Mouse (Mus musculus) heart, postnatal 14 days (tissue): ENCODE results near the gene Mks1. TPM values are rescaled to one million over a fixed set of nuclear protein-coding genes. Genes with fewer than 3 reads are reported as not detected.

Experiments used
- DNase-seq, 2 experiments: peaks; one replicate each; pipeline ENCODE4 v3.0.0; 2021 to 2022
- intact Hi-C: fragments of 180-260 bp; cut with DNase I; formaldehyde crosslinking; loops from one replicate; pipeline ENCODE4 v1.15.1; 2025
- total RNA-seq, 2 experiments: library from RNA; stranded (reverse); gene quantifications; 2 replicates each; pipeline ENCODE4 v1.2.3; 2021

Gene Mks1
- total RNA-seq, 2 experiments from 2014 or later: 2.1 to 2.9 TPM

DNA sequence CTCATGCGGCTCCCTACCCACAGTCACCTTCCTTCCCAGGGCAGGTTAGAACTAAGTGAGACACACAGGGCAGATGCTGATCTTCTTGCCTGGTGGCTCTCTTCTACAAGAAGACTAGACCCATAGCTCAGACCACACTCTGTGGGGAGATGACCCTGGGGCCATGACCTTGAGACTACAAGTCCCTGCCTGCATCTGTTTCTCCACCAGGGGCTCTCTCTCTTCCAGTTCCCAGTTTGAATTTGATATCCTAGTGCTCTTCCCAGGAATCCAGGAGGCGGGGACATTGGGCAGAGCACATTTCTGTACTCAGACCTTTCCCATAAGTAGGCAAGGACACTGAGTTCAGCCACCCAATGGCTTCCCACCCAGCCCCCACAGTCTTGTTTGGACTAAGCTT is 17.1 kb downstream of the Mks1 start:
- no peak for DNase-seq
- intact Hi-C loops: no loop called here

- no peak for DNase-seq
- intact Hi-C loops: no loop called here
Measured at GRCm38 (mm10) chr11:87871766-87872165, 18.8 kb downstream of the Mks1 start.

DNA sequence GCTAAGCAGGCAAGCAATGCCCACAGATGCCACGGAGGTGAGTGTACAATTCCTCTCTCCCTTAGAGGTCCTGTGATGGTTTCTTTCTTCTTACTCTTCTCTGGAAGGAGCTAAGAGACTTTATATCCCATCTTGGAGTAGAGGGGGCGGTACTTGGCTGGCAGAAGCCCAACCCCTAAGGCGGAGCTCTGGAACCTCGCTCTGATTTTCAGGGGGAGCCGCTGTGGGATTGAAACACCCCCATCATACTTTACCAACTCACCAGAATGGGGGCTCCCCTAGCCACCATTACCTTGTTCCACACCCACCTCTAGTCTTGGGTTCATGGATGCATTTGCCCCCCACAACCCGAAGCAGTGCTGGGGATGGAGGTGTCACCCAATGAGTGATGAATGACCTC is 22.4 kb downstream of the Mks1 start, which contains the start of gene Epx:
TSS of gene Epx (minus strand) at position 101 of the 400 bp plus-strand sequence.
- DNase-seq: no peak
- intact Hi-C loops: no loop called here

GRCm38 (mm10) chr11:87879826-87880225 is 26.8 kb downstream of the Mks1 start:
- intact Hi-C loops: loop anchor here (10.0 kb wide), 1 partner anchor 215 kb away; the partner anchor contains the start of gene Rnf43
- DNase-seq: no peak

DNA sequence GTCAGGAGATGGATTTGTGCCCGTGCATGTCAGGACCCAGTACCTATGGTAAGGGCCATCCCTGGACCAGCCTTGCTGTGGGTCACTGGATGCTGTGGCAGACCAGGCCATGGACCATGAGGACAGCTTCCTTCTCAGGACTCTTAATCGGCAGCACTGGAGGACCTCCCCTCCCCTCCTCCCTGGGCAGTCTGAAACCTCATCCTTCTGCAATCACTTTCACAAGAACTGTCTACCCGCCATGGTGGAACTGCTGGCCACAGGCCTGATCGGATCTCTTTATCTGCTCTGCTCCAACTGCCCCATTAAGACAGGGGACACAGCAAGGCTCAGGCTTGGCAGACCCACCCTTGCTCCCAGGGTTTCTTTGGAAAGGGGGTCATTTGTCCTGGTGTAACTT is 28.7 kb downstream of the Mks1 start:
- intact Hi-C loops: loop anchor here (10.0 kb wide), 1 partner anchor 217 kb away; the partner anchor contains the start of gene Rnf43
- DNase-seq: no peak

- intact Hi-C loops: loop anchor here (10.0 kb wide), 1 partner anchor 219 kb away; the partner anchor contains the start of gene Rnf43
- no peak for DNase-seq
Measured at GRCm38 (mm10) chr11:87883493-87883892, 30.5 kb downstream of the Mks1 start.

GRCm38 (mm10) chr11:87884856-87885255 is 31.8 kb downstream of the Mks1 start:
- no peak for DNase-seq
- intact Hi-C loops: loop anchor here (10.0 kb wide), 1 partner anchor 220 kb away; the partner anchor contains the start of gene Rnf43

- no peak for DNase-seq
- intact Hi-C loops: no loop called here
Measured at GRCm38 (mm10) chr11:87892168-87892567, 39.2 kb downstream of the Mks1 start, which contains the start of gene Olfr462. Olfr462 (minus strand) TSS chr11:87892268.

DNA sequence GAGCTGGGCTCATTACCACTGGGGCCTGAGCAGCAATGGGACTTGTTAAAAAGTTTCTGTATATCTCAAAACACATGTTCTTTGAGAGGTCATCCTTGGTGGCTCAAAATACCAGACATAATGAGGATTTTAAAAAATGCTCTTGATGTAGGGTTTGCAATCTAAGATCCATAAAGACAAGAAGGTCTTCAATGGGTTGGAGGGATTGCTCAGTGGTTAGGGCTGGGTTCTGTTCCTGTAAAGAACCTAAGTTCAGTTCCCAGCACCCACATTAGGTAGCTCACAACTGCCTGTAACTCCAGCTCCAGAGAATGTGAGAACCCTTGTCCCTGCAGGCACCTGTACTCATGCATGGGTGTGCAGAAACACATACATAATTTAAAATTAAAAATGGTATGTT is 44.3 kb downstream of the Mks1 start, which contains the start of gene Olfr463:
TSS of gene Olfr463 (minus strand) at position 101 of the 400 bp plus-strand sequence.
- no peak for DNase-seq
- intact Hi-C loops: no loop called here

DNA sequence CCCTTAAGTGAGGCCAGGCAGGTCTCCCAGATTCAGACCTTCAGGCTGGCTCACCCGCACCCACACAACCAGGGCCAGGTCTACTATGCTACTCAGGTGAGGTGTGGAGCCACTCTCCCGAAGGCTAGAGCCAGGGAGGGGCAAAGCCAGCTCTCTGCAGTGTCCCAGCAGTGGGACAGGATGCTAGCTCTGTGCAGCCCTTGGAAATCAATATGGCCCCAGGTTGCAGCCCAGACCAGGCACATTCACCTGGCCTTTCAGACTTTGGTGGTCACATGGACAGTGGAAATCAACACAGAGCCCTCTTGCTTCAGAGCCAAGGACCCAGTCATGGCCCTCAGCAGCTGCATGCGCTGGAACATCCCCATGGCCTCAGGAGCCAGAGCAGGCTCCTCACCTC is 51.3 kb downstream of the Mks1 start:
- no peak for DNase-seq
- intact Hi-C loops: no loop called here

Other genes with a start within 250 kb of the Mks1 start
- under 1 TPM in 1 of 2 experiments, not detected in 1; 0.07 TPM for gene Hsf5, start 236.1 kb upstream of the Mks1 start, total RNA-seq
- under 1 TPM; 0.39 to 0.67 TPM for gene Rnf43, start 190.5 kb upstream of the Mks1 start, total RNA-seq
- gene Supt4a, start 115.7 kb upstream of the Mks1 start, total RNA-seq: 10 to 100 TPM; 47.8 to 51.1 TPM
- under 1 TPM; 0.17 to 0.19 TPM for gene Tspoap1, start 92.7 kb upstream of the Mks1 start, total RNA-seq
- gene Mpo, start 59.6 kb upstream of the Mks1 start, total RNA-seq: under 1 TPM in 1 of 2 experiments, not detected in 1; 0.61 TPM
- gene Lpo, start 24.9 kb upstream of the Mks1 start, total RNA-seq: under 1 TPM in 1 of 2 experiments, not detected in 1; 0.22 TPM
- gene Epx, start 22.3 kb downstream of the Mks1 start, total RNA-seq: not detected
- gene Olfr462, start 39.1 kb downstream of the Mks1 start, total RNA-seq: not detected
- gene Olfr463, start 44.2 kb downstream of the Mks1 start, total RNA-seq: not detected
- gene Olfr464, start 67.8 kb downstream of the Mks1 start, total RNA-seq: not detected
- gene Dynll2, start 134.3 kb downstream of the Mks1 start, total RNA-seq: 100 to 1,000 TPM; 301 to 315 TPM
- 100 to 1,000 TPM; 118 to 131 TPM for gene Srsf1, start 194.2 kb downstream of the Mks1 start, total RNA-seq
- gene Vezf1, start 215.1 kb downstream of the Mks1 start, total RNA-seq: 10 to 100 TPM; 41.5 to 41.9 TPM
- gene Cuedc1, start 244.8 kb downstream of the Mks1 start, total RNA-seq: 10 to 100 TPM; 47.9 to 55.6 TPM